Mouse (Mus musculus): Measurements from ENCODE around the gene Tmem59.

DNA sequence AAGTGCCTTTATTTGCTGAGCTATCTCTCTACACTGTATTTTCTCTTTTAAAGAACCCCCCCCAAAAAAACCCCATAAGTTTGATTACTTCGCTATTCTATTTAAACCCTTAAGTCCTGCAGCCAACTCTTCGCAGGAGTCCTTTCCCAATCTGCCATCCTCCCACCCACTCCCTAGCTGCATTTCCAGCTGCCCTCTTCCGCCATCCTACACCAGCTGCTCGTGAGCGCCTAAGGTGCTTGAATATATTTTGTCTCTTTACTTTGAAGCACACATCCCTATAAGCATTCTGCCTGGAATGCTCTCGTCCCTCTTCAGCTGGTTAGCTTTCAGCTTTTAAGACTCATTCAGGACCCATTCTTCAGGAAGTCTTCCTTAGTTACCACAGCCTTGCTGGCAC is 27.2 kb upstream of the Tmem59 start:
- TF ChIP-seq CTCF (IDR thresholded peaks at IDR 0.05; ENCODE audit: low read depth, low read length) (no peak), TAL1 (conservative IDR thresholded peaks at IDR 0.05; ENCODE audit: low read depth, low read length) (no peak), GATA1 (IDR thresholded peaks at IDR 0.05; ENCODE audit: borderline replicate concordance, low read length) (no peak)
